Comparison of ENCODE assay signal across 8 mouse cellular contexts in the genomic region with DNA sequence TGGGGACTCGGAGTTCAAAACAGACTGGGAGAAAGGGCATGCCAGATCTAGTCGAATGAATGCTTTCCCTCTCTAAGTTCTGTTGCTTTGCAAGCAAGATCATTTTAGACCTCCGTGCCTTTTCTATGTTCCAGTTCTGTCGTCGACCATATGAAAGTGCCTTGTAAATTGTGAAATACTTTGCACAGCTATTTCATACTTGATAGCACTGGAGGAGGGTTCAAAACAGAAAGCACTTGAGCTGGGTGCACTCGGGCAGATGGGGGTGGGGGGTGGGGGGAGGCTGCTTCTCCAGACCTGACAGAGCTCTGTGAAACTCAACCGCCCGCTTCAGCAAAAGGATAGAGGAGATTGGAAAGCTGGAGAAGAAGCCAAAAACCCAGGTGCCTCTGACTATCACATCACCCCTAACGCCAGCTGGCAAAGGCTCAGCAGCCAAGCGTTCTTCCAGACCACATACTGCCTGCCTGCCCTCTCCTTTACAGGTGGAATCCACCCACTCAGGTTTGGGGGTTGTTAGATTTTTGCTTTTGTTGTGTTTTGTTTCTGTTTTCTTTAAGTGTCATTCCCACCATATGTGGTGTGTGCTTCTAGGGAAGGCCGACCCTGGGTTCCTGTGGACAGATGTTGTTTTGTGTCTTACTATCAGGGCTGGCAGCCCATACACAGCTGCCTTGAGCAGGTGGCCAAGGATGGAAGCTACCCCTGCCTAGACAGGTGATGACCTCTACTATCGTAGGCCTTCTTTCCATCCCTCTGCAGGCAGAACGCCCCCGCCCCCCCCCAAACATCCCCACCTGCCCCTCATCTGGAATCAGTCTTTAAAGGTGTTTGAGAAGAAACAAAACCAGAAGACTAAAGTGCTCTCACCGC. TPM values are rescaled to one million over a fixed set of nuclear protein-coding genes. Genes with fewer than 3 reads are reported as not detected.
DNase-seq lines count a peak whose midpoint lies in the region; ATAC-seq and TF ChIP-seq lines count a peak whose summit lies in the region.

No protein-coding gene starts in this region.

- WGBS in lung, embryonic 14.5 days, result 12% methylated on average over 15 of the region's 15 CpGs
- 41% methylated on average over 13 of the region's 15 CpGs for WGBS in macrophage (ENCODE audit: missing documents)

- H3K4me2 ChIP-seq in lung, embryonic 14.5 days, result peak overlapping the region; percentile 73

- intact Hi-C loops in heart, postnatal 36 days (cut with DNase I), result loop anchor here (2.0 to 10.0 kb wide), 6 partner anchors 49 to 621 kb away; partner anchors contain the start of genes Aagab and Iqch

- peaks cover 49% of the 10 kb centered on the region for H3K4me1 ChIP-seq in lung, embryonic 14.5 days (ENCODE audit: insufficient read depth)

- no peaks in the 10 kb centered on the region for H3K36me3 ChIP-seq in lung, embryonic 14.5 days (ENCODE audit: insufficient read depth)
- H3K36me3 ChIP-seq in macrophage (ENCODE audit: inconsistent target), result no peaks in the 10 kb centered on the region

- TF ChIP-seq CTCF in lung, embryonic 14.5 days (IDR thresholded peaks at IDR 0.05; ENCODE audit: low read depth), result no peak

- no peaks in the 10 kb centered on the region for H3K9me3 ChIP-seq in lung, embryonic 14.5 days (ENCODE audit: low read depth, low read length)

- no peak for ATAC-seq in lung, embryonic 14.5 days (ENCODE audit: insufficient read depth)

- peak overlapping the region; percentile 92 for H3K9ac ChIP-seq in lung, embryonic 14.5 days

- peak overlapping the region; percentile 98 for H3K27ac ChIP-seq in lung, embryonic 14.5 days (ENCODE audit: low read depth)
- no peak overlapping the region for H3K27ac ChIP-seq in macrophage

- peaks cover 39% of the 10 kb centered on the region; the same call in 1 of the 2 replicates for H3K79me2 ChIP-seq in macrophage (ENCODE audit: inconsistent target)

- H3K4me3 ChIP-seq in lung, embryonic 14.5 days (ENCODE audit: low read depth, low read length), result peak overlapping the region; percentile 87
- H3K4me3 ChIP-seq in macrophage (ENCODE audit: inconsistent target), result 0 out of 2 replicates have a peak overlapping the region, but pooled peaks have one; percentile 38

- no peaks in the 10 kb centered on the region for H3K27me3 ChIP-seq in lung, embryonic 14.5 days (ENCODE audit: insufficient read depth, low read length)

- DNase-seq in lung, embryonic 14.5 days, result peak; percentile 36
- no peak for DNase-seq in lung, postnatal 4 days
- DNase-seq in cerebellum, postnatal 14 days, result peak; percentile 50 to 61
- peak; percentile 29 to 50 for DNase-seq in heart, postnatal 36 days
- DNase-seq in urinary bladder, postnatal 10 days (ENCODE audit: low spot score), result no peak
- DNase-seq in frontal cortex, postnatal 14 days (ENCODE audit: low spot score in 2 of 2), result no peak
- no peak for DNase-seq in layer of hippocampus, postnatal 14 days (ENCODE audit: low spot score in 2 of 2)

RNA-seq across cellular contexts. Expression of gene Smad3, which starts 1.9 kb away (rescaled TPM):
- polyA plus RNA-seq in lung, embryonic 14.5 days (2014; fragmentation: Nextera tagmentation; extraction: Ambion mirVana), result 16.1 and 16.4 TPM in 2 replicates
- 10 to 100 TPM; 12.5 to 13.2 TPM for total RNA-seq in heart, postnatal 36 days (2021)
- 10 to 100 TPM; 10.5 to 76.5 (median 36.5) TPM for total RNA-seq in macrophage (2018; cell fraction: chromatin; rRNA removed)
- total RNA-seq in macrophage (2018; cell fraction: cytosol; rRNA removed), result 10 to 100 TPM in 19 of 26 experiments, 1 to 10 TPM in 7; 6.8 to 18.9 (median 14.1) TPM
- 10 to 100 TPM; 13.1 to 61.7 (median 28.8) TPM for total RNA-seq in macrophage (2018; cell fraction: nucleus; rRNA removed)
- polyA plus RNA-seq in macrophage (2018), result 9.9 to 14.5 TPM (median 12.2 TPM) in 3 replicates
- 10 to 100 TPM; 18.9 to 24.3 TPM for total RNA-seq in layer of hippocampus, postnatal 14 days (2021)

Comparison
In these comparisons a context has a peak if more than half of its experiments do, and no peak if none do; other contexts are left out.
1. DNase-seq: peak in lung, embryonic 14.5 days (single experiment), cerebellum, postnatal 14 days (2 of 2) and heart, postnatal 36 days (2 of 2); none in lung, postnatal 4 days (0 of 2), urinary bladder, postnatal 10 days (single experiment), frontal cortex, postnatal 14 days (0 of 2) and layer of hippocampus, postnatal 14 days (0 of 2).